Mouse (Mus musculus): ENCODE measurements around the gene Sirpa.

GRCm38 (mm10) chr2:129658796-129659195 is 66.2 kb downstream of the Sirpa start:
- TF ChIP-seq ZC3H11A (IDR thresholded peaks at IDR 0.05; ENCODE audit: borderline replicate concordance, low read depth, low read length) (no peak), MAFK (IDR thresholded peaks at IDR 0.05; ENCODE audit: insufficient read depth, low read depth, low read length) (no peak), CHD2 (IDR thresholded peaks at IDR 0.05; ENCODE audit: low read depth, low read length) (no peak), HCFC1 (IDR thresholded peaks at IDR 0.05; ENCODE audit: borderline replicate concordance, insufficient read depth, low read length) (no peak), ZNF384 (IDR thresholded peaks at IDR 0.05; ENCODE audit: low read depth, low read length) (no peak)

All from ES-E14 (cell line).